Mouse (Mus musculus) forebrain, postnatal 0 days (tissue): ENCODE measurements around the gene Cenpl. TPM values are rescaled to one million over a fixed set of nuclear protein-coding genes. Genes with fewer than 3 reads are reported as not detected.

Experiments
- ATAC-seq: fragments of 200-750 bp; cut with Nextera tagmentation; 2 replicates; pipeline ENCODE4 v1.8.0; 2017; ENCODE audit warnings: mild to moderate bottlenecking, moderate library complexity
- DNase-seq: peaks from one replicate; pipeline ENCODE4 v3.0.0-alpha.2; 2015
- H3K27ac ChIP-seq: fragments of 300-500 bp; sonication (generic); 2 replicates; pipeline ENCODE4 v1.5.1; 2014; ENCODE audit warnings: low read depth, mild to moderate bottlenecking, antibody characterized with exemption, low read length, moderate library complexity, mixed read lengths
- H3K27me3 ChIP-seq: fragments of 300-500 bp; sonication (generic); 2 replicates; pipeline ENCODE4 v1.6.1; 2014; ENCODE audit warnings: mild to moderate bottlenecking, low read length, mixed read lengths; ENCODE audit not compliant: insufficient read depth
- H3K36me3 ChIP-seq: fragments of 300-500 bp; sonication (generic); 2 replicates; pipeline ENCODE4 v1.6.1; 2014; ENCODE audit warnings: mild to moderate bottlenecking, moderate library complexity; ENCODE audit not compliant: insufficient read depth
- H3K4me1 ChIP-seq: fragments of 300-500 bp; sonication (generic); 2 replicates; pipeline ENCODE4 v1.6.1; 2014; ENCODE audit warnings: antibody characterized with exemption; ENCODE audit not compliant: insufficient read depth
- H3K4me2 ChIP-seq: fragments of 300-500 bp; sonication (generic); 2 replicates; pipeline ENCODE4 v1.6.1; 2014; ENCODE audit warnings: low read depth, mild to moderate bottlenecking, moderate library complexity
- H3K4me3 ChIP-seq: fragments of 300-500 bp; sonication (generic); 2 replicates; pipeline ENCODE4 v1.5.1; 2014; ENCODE audit warnings: low read depth, low read length, mixed read lengths
- H3K9ac ChIP-seq: fragments of 300-500 bp; sonication (generic); 2 replicates; pipeline ENCODE4 v1.6.1; 2014; ENCODE audit warnings: mild to moderate bottlenecking
- H3K9me3 ChIP-seq: fragments of 300-500 bp; sonication (generic); 2 replicates; pipeline ENCODE4 v1.6.1; 2016; ENCODE audit warnings: low read length
- CTCF ChIP-seq: sonication (generic); IDR thresholded peaks from 2 replicates; pipeline ENCODE4 v1.5.1; 2016; ENCODE audit warnings: antibody characterized with exemption, control low read depth, low read depth
- WGBS: fragments of 180-500 bp; shearing (Covaris S2); extraction: QIAGEN DNeasy Blood & Tissue Kit; methylation state at CpG from one replicate; pipeline ENCODE4 v1.1.7; 2014; 5-methylcytosine and 5-hydroxymethylcytosine counted together
- polyA plus RNA-seq: library from polyadenylated mRNA; unstranded; fragments of >200 nt; fragmentation: Nextera tagmentation; extraction: Ambion mirVana; gene quantifications from 2 replicates; pipeline ENCODE4 v1.2.1, GENCODE M21; 2015
- total RNA-seq: library from RNA; depleted of rRNA; stranded (reverse); fragments of >200 nt; gene quantifications from 2 replicates; pipeline ENCODE4 v1.2.3, GENCODE M21; 2014

Gene Cenpl
- total and polyA plus RNA-seq, 2 experiments from 2014 or later, result 2.6 to 6.5 TPM

DNA sequence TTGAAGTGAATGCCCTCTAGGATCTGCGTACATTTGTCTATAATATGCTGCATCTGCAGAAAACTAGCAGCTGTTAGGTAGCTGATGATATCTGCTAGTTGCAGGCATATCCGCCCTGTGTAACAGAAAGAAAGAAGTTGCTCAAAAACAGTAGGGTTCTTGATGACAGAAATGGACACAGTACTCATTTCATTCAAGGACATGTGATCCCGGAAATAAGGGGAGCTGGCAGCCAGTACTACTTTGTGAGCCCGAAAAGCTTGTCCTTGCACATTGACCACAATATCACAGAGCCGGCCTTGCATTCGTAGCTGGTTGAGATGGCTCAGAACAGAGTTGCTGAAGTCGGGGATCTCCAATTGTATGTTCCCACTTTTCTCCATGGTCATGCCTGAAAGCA lies 38.2 kb upstream of the Cenpl start:
- no peak overlapping the region for H3K4me3 ChIP-seq
- peaks cover 33% of the 10 kb centered on the region for H3K36me3 ChIP-seq
- no peak for DNase-seq
- H3K27ac ChIP-seq, result no peak overlapping the region
- whole genome bisulfite sequencing, result 93% methylated on average over 7 of the region's 7 CpGs
- H3K27me3 ChIP-seq, result no peaks in the 10 kb centered on the region
- no peak overlapping the region for H3K9ac ChIP-seq
- ATAC-seq, result no peak
- no peaks in the 10 kb centered on the region for H3K9me3 ChIP-seq
- no peak overlapping the region for H3K4me2 ChIP-seq
- peaks cover 11% of the 10 kb centered on the region; the same call in 1 of the 2 replicates for H3K4me1 ChIP-seq
- no peak for TF ChIP-seq CTCF

DNA sequence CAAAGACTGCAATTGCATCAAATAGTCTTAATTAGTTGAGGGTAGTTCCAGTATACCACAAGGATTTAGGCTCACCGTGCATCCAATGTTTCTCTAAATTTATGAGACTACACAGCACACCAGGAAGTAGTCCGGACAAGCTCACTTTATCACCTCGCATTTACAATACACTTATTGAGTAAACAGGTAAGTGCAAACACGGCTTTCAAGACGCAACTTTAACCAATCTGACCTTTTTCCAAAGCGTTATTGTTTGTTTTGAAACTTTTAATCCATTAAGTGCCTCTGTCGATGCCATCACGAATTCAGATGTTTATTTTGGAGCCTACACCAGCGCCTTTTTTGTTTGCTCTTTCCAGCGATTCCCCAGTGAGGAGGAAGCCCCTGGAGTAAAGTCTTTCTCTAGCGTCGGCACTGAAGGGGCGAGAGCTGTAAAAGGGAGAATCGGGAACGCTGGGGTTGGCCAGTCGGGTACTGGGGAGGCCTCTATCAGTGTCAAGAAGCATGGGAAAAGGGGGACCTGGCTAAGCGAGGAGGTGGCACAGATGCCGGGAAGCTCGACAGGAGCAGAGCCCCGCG lies 36.6 kb upstream of the Cenpl start:
- H3K27ac ChIP-seq, result peak overlapping the region; percentile 89
- peaks cover 11% of the 10 kb centered on the region; the same call in 1 of the 2 replicates for H3K4me1 ChIP-seq
- H3K4me2 ChIP-seq, result peak overlapping the region; percentile 58
- H3K4me3 ChIP-seq, result peak overlapping the region; percentile 88
- DNase-seq, result no peak
- H3K9ac ChIP-seq, result peak overlapping the region; percentile 77
- H3K27me3 ChIP-seq, result no peaks in the 10 kb centered on the region
- no peaks in the 10 kb centered on the region for H3K9me3 ChIP-seq
- TF ChIP-seq CTCF, result no peak
- whole genome bisulfite sequencing, result 1% methylated on average over 21 of the region's 21 CpGs
- peaks cover 47% of the 10 kb centered on the region for H3K36me3 ChIP-seq
- ATAC-seq, result no peak; the same call in 1 of the 2 replicates

DNA sequence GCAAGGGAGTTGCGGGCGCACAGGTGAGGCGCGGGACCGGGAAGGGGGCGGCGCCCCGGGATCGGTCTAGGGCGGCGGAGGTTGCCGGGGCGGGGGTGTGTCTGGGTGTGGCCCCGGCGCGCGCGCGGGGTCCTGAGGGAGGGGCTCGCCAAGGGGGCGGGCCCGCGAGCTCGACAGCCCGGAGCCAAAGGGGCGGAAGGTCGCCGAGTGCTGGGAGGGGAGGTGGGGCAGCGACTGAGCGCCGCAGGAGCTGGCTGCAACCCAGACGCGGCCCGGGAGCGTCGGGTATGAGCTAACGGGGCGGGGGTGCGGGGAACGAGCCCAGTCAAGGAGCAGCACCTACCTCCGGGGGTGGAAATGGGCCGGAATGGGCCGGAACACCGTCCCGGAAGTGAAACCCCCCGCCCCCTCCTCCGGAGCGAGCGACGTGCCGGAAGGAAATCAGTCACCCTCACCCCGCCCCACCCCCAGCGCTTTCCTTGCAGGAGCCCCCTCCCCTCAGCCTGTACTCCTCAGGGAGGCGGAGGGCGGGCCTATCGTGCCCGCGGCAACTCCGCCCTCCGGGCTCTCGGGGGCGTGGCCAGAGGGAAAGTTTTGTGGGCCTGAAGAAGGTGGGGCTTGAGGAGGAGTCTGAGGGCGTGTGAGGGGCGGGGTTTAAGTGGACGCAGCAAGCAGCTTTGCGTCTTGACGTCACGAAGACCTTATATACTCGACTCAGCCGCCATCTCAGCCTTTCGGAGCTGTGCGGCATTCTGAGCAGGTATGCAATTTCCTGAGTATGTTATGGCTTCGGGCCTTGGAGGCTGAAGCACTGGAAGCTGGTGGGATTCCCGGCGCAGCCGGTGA lies 35.9 kb upstream of the Cenpl start, which contains the start of gene Zbtb37:
TSS of gene Zbtb37 (minus strand) at position 415 of the 846 bp plus-strand sequence.
- Histone ChIP-seq H3K36me3 (peaks cover 51% of the 10 kb centered on the region), H3K4me3 (peak within 1 kb of the TSS; percentile 88), H3K9me3 (no peaks in the 10 kb centered on the region), H3K4me2 (peak within 1 kb of the TSS; percentile 84), H3K9ac (peak within 1 kb of the TSS; percentile 77), H3K27me3 (no peaks in the 10 kb centered on the region), H3K27ac (peak within 1 kb of the TSS; percentile 89), H3K4me1 (peaks cover 11% of the 10 kb centered on the region; the same call in 1 of the 2 replicates)
- ATAC-seq (peak; percentile 96), DNase-seq (peak; percentile 100)
- TF ChIP-seq CTCF, result no peak
- WGBS, result 5% methylated on average over 56 of the region's 76 CpGs

DNA sequence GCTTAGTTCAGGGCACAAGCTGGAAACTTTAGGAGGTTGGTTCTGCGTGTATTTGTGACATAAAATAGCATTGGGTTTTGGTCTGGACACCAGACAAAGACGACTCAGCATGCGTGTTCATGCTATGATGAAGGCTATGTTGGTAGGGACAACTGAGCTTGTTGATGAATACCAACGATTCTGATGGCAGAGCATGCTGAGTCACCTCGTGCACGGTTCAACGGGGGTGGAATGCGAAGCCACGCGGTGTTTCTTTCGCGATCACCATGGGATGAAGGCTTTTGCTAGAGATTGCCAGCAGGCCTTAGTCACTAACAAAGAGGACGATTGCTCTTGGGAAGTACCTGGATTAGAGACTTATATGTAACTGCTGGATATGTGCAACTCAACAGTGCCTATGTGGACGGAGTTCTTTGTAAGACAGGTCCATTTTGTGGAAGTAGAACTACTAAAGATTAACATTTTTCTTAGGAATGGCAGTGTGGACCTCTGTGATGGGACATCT lies 35.2 kb upstream of the Cenpl start:
- peak; percentile 46 for ATAC-seq
- under 1% methylated on average over 14 of the region's 14 CpGs for WGBS
- no peak for TF ChIP-seq CTCF
- DNase-seq, result no peak
- peak overlapping the region; percentile 89 for H3K27ac ChIP-seq
- H3K27me3 ChIP-seq, result no peaks in the 10 kb centered on the region
- H3K4me1 ChIP-seq, result peaks cover 11% of the 10 kb centered on the region; the same call in 1 of the 2 replicates
- H3K9me3 ChIP-seq, result no peaks in the 10 kb centered on the region
- H3K36me3 ChIP-seq, result peaks cover 49% of the 10 kb centered on the region
- H3K4me2 ChIP-seq, result peak overlapping the region; percentile 84
- H3K4me3 ChIP-seq, result peak overlapping the region; percentile 88
- H3K9ac ChIP-seq, result peak overlapping the region; percentile 77

DNA sequence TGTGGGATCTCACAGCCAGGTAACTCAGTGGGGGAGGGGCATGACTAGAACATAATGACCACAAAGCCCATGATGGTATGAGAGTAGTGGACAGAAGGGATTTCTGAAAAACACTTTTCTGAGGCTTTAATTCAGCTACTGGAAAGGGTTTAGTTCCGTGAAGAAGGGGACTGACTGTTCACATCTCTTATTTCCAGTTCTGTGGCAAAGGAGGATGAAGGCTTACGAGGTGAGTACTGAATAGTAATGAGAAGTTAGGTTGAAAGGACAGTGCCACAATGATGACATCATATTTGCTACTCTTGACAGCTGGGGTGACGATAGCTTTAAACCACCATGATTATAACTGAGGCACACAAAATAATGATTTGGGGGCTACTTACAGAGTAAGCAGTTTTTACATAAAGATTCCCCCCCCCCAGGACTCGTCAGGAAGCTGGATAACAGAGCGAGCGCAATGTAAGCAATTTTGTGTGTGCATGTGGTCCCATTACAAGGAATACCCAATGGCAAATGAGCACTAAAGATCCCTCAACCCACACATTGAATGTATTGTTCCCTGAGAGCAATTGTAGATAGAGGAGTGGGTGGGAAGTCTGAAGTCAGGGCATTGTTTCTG lies 34.6 kb upstream of the Cenpl start:
- peaks cover 47% of the 10 kb centered on the region for H3K36me3 ChIP-seq
- ATAC-seq (no peak), DNase-seq (peak; percentile 52)
- peaks cover 11% of the 10 kb centered on the region; the same call in 1 of the 2 replicates for H3K4me1 ChIP-seq
- no peaks in the 10 kb centered on the region for H3K27me3 ChIP-seq
- TF ChIP-seq CTCF, result no peak
- no peaks in the 10 kb centered on the region for H3K9me3 ChIP-seq
- peak overlapping the region; percentile 77 for H3K9ac ChIP-seq
- WGBS, result under 1% methylated on average over 6 of the region's 6 CpGs
- peak overlapping the region; percentile 84 for H3K4me2 ChIP-seq
- peak overlapping the region; percentile 88 for H3K4me3 ChIP-seq
- peak overlapping the region; percentile 89 for H3K27ac ChIP-seq

DNA sequence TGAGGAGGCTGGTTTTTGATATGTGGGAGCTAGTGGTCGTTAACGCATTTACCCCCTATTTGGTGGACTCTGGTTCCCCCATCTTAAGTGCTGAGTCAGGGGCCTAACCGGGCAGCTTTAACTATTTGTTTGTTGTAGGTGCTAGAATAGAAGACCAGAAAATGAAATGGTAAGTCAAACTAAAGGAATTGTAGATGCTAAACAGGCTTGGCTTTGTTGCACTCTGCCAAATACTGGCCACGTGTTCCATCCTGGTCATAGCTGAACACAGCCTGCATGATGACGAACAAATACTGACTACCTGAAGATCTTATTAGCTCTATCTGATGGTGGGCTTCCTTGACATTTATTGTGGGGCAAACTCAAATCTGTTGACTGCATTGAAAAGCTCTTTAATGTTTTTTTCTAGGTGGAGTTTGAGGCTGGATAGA lies 34.1 kb upstream of the Cenpl start:
- peaks cover 11% of the 10 kb centered on the region; the same call in 1 of the 2 replicates for H3K4me1 ChIP-seq
- DNase-seq, result peak; percentile 54
- no peak for TF ChIP-seq CTCF
- no peaks in the 10 kb centered on the region for H3K9me3 ChIP-seq
- peak overlapping the region; percentile 88 for H3K4me3 ChIP-seq
- H3K27me3 ChIP-seq, result no peaks in the 10 kb centered on the region
- H3K4me2 ChIP-seq, result peak overlapping the region; percentile 84
- no peak for ATAC-seq
- WGBS, result under 1% methylated on average over 5 of the region's 5 CpGs
- H3K36me3 ChIP-seq, result peaks cover 43% of the 10 kb centered on the region
- H3K27ac ChIP-seq, result peak overlapping the region; percentile 89
- peak overlapping the region; percentile 77 for H3K9ac ChIP-seq
